Mouse (Mus musculus): Measurements from ENCODE around the gene Arpc1b.

Gene Arpc1b

GRCm38 (mm10) chr5:145165184-145165583, 51.2 kb downstream of the Arpc1b start:
- no peak for DNase-seq (ENCODE audit: low read depth, low spot score)

GRCm38 (mm10) chr5:145166536-145167305, 52.7 kb downstream of the Arpc1b start, which contains the start of the genes Ptcd1 and Cpsf4:
Gene Ptcd1 (minus strand): TSS chr5:145167108.
Gene Cpsf4 (plus strand): TSS chr5:145167213.
- peak; percentile 98 for DNase-seq (ENCODE audit: low read depth, low spot score)

- DNase-seq (ENCODE audit: low read depth, low spot score) = no peak
Measured at GRCm38 (mm10) chr5:145167306-145167661, 53.3 kb downstream of the Arpc1b start.

- no peak for DNase-seq (ENCODE audit: low read depth, low spot score)
Measured at GRCm38 (mm10) chr5:145178461-145178980, 64.5 kb downstream of the Arpc1b start.
